Mouse (Mus musculus): Measurements from ENCODE around the gene 2310022A10Rik.

Gene 2310022A10Rik

GRCm38 (mm10) chr7:27552931-27553513, at the start of gene 2310022A10Rik, which contains the start of gene Pld3:
Gene 2310022A10Rik, plus strand, starts transcription at chr7:27553233.
Gene Pld3, minus strand, starts transcription at chr7:27553218.
- in situ Hi-C loops (cut with MboI, MseI), result no loop called here

DNA sequence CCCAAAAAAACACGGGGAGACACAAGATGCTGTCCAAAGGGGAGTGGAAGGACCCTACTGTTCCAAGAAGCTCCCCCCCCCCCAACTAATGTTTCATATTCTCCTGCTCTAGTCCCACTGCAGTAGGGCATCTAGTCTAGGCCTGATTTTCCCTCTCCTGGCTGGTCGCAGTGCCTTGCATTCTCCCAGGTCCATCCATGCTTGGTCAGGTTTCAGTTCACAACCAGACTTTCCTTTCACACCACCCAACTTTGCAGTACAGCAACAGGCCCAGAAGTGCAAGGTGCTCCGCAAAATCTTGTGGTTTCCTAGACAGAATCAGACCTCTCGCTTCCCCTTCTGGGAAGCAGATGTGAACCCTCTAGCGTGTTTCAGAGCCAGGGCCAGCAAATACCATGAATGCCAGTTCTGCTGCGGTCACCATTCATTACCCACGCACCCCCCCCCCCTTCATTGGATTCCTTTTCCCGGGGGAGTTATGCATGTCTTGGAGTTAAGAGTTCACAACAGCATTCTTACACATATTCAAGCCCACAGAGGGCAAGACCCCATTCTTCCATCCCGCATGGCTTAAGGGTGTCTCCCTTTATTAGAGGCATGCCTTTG, 46.2 kb upstream of the 2310022A10Rik start:
- in situ Hi-C loops (cut with MboI, MseI), result no loop called here

DNA sequence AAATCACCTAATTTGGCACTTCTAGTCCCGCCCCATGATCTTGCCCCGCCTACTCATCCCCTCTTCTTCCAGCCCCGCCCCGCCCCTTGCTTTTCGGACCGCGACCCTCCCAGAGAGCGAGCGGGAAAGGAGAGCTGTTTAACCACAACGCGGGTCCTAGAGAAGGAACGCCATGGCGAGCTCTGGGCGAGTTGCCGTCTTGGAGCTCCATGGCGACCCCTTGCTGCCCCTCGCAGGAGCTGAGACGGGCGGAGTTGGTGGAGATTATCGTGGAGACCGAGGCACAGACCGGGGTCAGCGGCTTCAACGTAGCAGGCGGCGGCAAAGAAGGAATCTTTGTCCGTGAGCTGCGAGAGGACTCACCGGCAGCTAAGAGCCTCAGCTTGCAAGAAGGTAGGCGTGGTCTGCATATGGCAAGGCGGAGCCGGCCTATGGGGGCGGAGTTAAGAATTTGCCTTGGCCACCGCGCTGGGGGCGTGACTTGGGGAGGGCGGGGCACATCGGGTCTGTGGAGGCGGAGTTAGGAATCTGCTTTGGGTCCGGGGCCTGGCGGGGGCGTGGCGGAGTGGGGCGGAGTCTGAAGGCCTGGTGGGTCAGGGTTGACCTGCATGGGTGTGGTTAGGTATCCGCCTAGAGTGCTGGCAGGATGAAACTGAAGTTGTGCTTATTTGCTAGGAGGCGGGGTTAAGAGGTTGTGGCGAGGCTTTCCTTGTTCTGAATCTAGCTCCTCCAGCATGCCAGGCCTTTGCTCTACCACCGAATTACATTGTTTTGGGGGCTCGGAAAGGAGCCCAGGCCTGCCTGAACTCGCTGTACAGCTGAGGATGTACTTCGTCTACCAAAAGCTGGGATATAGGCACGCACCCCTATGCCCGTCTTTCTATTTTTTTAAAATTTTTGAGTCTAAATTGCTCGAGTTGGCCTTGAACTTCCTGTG, 45.1 kb upstream of the 2310022A10Rik start:
- in situ Hi-C loops (cut with MboI, MseI), result no loop called here

DNA sequence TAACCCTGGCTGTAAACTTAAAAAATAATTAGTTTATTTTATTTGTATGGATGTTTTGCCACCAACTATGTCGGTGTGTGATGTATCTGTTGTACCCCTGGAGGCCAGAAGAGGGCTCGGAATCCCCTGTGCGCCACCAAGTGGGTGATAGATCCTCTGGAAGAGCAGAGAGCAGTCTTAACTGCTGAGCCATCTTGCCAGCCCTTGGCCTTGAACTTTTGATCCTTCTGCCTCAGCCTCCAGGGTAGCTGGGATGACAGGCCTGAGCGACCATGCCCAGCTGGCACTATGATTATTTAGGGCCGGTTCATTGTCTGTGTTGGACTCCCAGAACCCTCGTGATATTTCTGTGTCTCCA, 44.4 kb upstream of the 2310022A10Rik start:
- in situ Hi-C loops (cut with MboI, MseI), result no loop called here

DNA sequence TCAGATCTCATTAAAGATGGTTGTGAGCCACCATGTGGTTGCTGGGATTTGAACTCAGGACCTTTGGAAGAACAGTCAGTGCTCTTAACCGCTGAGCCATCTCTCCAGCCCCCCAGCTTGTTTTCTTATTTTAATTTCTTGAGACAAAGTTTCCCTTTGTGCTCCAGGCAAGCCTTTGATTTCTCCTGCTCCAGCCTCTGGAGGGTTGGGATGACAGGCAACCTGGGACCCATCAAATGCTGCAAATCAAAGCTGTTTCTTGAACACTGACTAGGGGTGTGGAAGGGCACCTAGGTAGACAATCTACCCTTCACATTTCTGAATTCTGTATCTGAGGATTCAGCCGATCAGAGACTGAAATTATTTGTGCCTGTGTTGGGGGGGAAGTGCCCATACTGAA, 42.2 kb upstream of the 2310022A10Rik start:
- in situ Hi-C loops (cut with MboI, MseI), result no loop called here

GRCm38 (mm10) chr7:27514961-27515360, 38.1 kb upstream of the 2310022A10Rik start:
- in situ Hi-C loops (cut with MboI, MseI), result no loop called here

GRCm38 (mm10) chr7:27518314-27518713, 34.7 kb upstream of the 2310022A10Rik start:
- in situ Hi-C loops (cut with MboI, MseI), result no loop called here

- in situ Hi-C loops (cut with MboI, MseI), result no loop called here
Observed at GRCm38 (mm10) chr7:27520104-27520503, 32.9 kb upstream of the 2310022A10Rik start.

- in situ Hi-C loops (cut with MboI, MseI), result no loop called here
Observed at GRCm38 (mm10) chr7:27520599-27520998, 32.4 kb upstream of the 2310022A10Rik start.

GRCm38 (mm10) chr7:27522967-27523366, 30.1 kb upstream of the 2310022A10Rik start, which contains the start of gene Hipk4:
Gene Hipk4, plus strand, starts transcription at chr7:27523267.
- in situ Hi-C loops (cut with MboI, MseI), result no loop called here

DNA sequence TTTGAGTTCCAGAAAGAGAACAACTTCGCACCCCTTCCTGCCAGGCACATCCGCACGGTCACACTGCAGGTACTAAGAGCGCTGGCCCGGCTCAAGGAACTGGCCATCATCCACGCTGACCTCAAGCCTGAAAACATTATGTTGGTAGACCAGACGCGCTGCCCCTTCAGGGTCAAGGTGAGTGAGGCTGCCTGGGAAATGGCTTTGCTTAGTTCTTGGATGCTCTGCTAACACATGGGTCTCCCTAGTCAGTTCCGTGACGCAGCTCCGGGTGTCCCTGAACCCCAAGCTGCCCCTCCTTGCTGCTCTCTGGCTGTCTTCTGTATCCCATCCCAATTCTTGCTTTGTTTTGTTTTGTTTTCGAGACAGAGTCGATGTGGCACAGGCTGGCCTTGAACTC, 29.2 kb upstream of the 2310022A10Rik start:
- in situ Hi-C loops (cut with MboI, MseI), result no loop called here

DNA sequence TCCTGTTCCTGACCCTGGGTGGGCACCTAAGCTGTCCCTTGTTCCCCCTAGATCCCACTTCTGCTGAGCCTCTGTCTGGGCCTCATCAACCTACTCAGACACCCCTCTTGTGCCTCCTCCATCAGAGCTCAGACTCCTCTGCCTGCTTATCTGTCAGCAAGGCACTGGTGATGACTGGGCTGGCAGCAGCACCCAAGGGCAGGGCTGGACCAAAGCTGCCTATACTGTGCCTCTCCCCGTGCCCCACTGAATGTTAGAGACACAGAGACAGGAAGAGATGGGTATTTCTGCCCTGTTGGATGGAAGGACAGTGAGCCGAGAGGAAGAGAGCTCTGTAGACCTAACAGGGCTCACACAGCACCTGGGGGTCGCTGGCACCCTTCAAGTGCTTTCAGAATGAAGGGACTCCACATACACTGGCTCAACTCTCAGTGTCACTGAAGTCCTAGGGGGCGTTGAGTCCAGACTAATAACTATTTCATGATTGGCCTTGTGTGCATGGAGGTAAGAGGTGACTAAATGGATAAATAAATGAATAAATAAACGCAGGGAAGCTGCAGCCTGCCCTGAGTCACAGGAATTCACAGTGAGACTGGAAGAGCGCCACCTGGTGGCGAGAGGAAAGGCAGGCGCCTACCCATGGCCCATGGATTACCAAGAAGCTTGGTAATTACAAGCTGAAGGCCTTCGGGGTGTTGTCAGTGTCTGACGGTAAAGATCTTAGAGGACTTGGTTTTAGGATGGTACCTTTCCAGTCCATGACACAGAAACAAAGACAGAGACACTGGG, 26.8 kb upstream of the 2310022A10Rik start:
- in situ Hi-C loops (cut with MboI, MseI), result no loop called here

- in situ Hi-C loops (cut with MboI, MseI), result no loop called here
Observed at GRCm38 (mm10) chr7:27529070-27529469, 24.0 kb upstream of the 2310022A10Rik start.

GRCm38 (mm10) chr7:27530937-27531336, 22.1 kb upstream of the 2310022A10Rik start:
- in situ Hi-C loops (cut with MboI, MseI), result no loop called here

GRCm38 (mm10) chr7:27531707-27532106, 21.3 kb upstream of the 2310022A10Rik start:
- in situ Hi-C loops (cut with MboI, MseI), result no loop called here

- in situ Hi-C loops (cut with MboI, MseI), result no loop called here
Observed at GRCm38 (mm10) chr7:27532480-27533050, 20.5 kb upstream of the 2310022A10Rik start.

DNA sequence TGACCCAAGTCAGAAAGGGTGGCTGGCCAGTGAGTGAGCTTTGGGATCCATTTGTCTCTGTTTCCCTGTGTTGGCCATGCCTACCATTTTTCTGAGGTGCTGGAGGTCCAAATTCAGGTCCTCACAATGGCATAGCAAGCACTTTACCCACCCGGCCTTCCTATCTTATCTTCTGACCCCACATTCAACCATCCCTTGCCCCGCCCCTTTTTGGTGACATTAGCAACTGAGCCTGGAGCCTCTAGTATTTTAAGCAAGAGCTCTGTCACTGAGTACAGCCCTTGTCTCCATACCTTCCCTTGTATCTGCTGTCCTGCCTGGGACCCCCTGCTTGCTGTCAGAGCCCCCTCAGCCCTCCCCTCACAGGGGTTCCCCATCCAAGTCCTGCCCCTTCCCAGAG, 17.6 kb upstream of the 2310022A10Rik start:
- in situ Hi-C loops (cut with MboI, MseI), result no loop called here

- in situ Hi-C loops (cut with MboI, MseI), result no loop called here
Observed at GRCm38 (mm10) chr7:27536618-27537017, 16.4 kb upstream of the 2310022A10Rik start.

- in situ Hi-C loops (cut with MboI, MseI), result no loop called here
Observed at GRCm38 (mm10) chr7:27537998-27538397, 15.0 kb upstream of the 2310022A10Rik start.

DNA sequence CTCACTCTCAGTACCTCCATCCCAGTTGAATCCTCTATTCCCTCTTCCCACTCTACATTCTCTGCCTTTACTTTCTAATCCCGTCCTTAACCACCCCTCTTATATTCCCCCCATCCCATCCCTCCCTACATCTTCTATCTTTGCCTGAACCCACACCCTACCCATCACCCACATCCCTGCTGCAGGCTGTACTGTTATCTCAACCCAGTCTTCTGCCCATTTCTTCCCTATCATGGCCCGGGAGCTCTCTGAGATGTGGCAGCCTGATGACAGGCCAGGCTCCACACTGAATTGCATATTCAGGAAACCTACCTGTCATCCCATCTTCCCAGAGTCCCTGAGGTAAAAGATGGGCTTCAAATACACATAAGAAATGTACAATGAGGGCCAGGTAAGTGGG, 14.2 kb upstream of the 2310022A10Rik start:
- in situ Hi-C loops (cut with MboI, MseI), result no loop called here

DNA sequence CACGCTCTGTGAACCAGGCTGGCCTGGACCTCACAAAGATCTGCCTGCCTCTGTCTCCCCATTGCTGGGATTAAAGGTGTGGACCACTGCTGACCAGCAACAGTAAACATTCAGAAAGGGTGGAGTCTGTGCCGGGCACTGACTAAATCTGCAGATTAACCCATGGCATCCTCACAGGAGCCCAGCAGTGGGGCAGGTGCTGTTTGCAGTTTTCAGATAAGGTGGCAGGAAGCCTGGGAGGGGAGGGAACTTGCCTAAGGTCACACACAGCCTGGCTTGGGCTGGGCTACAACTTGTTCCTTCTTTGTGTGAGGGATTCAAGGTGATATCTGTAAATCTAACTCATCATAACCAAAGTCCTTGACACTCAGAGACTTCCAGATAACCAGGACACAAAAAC, 12.5 kb upstream of the 2310022A10Rik start:
- in situ Hi-C loops (cut with MboI, MseI), result no loop called here

All from T-helper 1 cell (primary cell).